ENCODE assay signal across 9 mouse cellular contexts in genomic region chr1:74103654-74104353, GRCm38 (mm10). TPM values are rescaled to one million over a fixed set of nuclear protein-coding genes. Genes with fewer than 3 reads are reported as not detected.
DNase-seq lines count a peak whose midpoint lies in the region; ATAC-seq and TF ChIP-seq lines count a peak whose summit lies in the region.
"Had no signal": no experiment of that assay in that cellular context is flagged by ENCODE, and none has a peak within 500 bp of the region (broad histone marks: within the 10 kb centered on the region; RNA-seq: fewer than 3 reads in every experiment).

No protein-coding gene starts in this region.

- H3K36me3 ChIP-seq in lung, embryonic 16.5 days (ENCODE audit: control insufficient read depth, insufficient read depth, low read length): no peaks in the 10 kb centered on the region
- H3K36me3 ChIP-seq in forebrain, embryonic 11.5 days (ENCODE audit: control insufficient read depth, insufficient read depth, low read length): no peaks in the 10 kb centered on the region
- H3K36me3 ChIP-seq in hindbrain, postnatal 0 days (ENCODE audit: insufficient read depth, low read length): no peaks in the 10 kb centered on the region

- peak overlapping the region; percentile 17; the same call in 1 of the 2 replicates for H3K27ac ChIP-seq in lung, embryonic 16.5 days (ENCODE audit: low read length)
- peak overlapping the region; percentile 83 for H3K27ac ChIP-seq in forebrain, embryonic 11.5 days (ENCODE audit: low read depth, low read length)
- H3K27ac ChIP-seq in hindbrain, postnatal 0 days: peak overlapping the region; percentile 56; the same call in 1 of the 2 replicates

- H3K9ac ChIP-seq in lung, embryonic 16.5 days (ENCODE audit: low read length): no peak overlapping the region
- H3K9ac ChIP-seq in forebrain, embryonic 11.5 days (ENCODE audit: low read length): peak overlapping the region; percentile 39
- H3K9ac ChIP-seq in hindbrain, postnatal 0 days (replicated peaks; ENCODE audit: low read length): no peak overlapping the region

- peaks cover 9% of the 10 kb centered on the region for H3K27me3 ChIP-seq in lung, embryonic 16.5 days (ENCODE audit: control insufficient read depth, insufficient read depth, low read depth, low read length)
- peaks cover 2% of the 10 kb centered on the region; the same call in 1 of the 2 replicates for H3K27me3 ChIP-seq in forebrain, embryonic 11.5 days (ENCODE audit: control insufficient read depth, insufficient read depth, low read length)
- no peaks in the 10 kb centered on the region for H3K27me3 ChIP-seq in hindbrain, postnatal 0 days (ENCODE audit: insufficient read depth, low read length)

- H3K4me2 ChIP-seq in lung, embryonic 16.5 days (ENCODE audit: low read depth, low read length): no peak overlapping the region
- H3K4me2 ChIP-seq in forebrain, embryonic 11.5 days (ENCODE audit: low read depth, low read length, severe bottlenecking): no peak overlapping the region
- H3K4me2 ChIP-seq in hindbrain, postnatal 0 days (ENCODE audit: low read depth, low read length): no peak overlapping the region

- no peaks in the 10 kb centered on the region for H3K9me3 ChIP-seq in lung, embryonic 16.5 days (ENCODE audit: control insufficient read depth, low read length)
- no peaks in the 10 kb centered on the region for H3K9me3 ChIP-seq in forebrain, embryonic 11.5 days (ENCODE audit: control insufficient read depth, low read length)
- H3K9me3 ChIP-seq in hindbrain, postnatal 0 days (ENCODE audit: low read length): no peaks in the 10 kb centered on the region

- ATAC-seq in lung, embryonic 16.5 days (ENCODE audit: low read depth): peak; percentile 60; the same call in 1 of the 2 replicates
- ATAC-seq in forebrain, embryonic 11.5 days (replicated peaks; ENCODE audit: low FRiP score): peak; percentile 78
- peak; percentile 77 for ATAC-seq in hindbrain, postnatal 0 days

- no peak overlapping the region for H3K4me3 ChIP-seq in lung, embryonic 16.5 days (ENCODE audit: low read length)
- no peak overlapping the region for H3K4me3 ChIP-seq in forebrain, embryonic 11.5 days (ENCODE audit: low read depth, low read length)
- H3K4me3 ChIP-seq in hindbrain, postnatal 0 days (ENCODE audit: low read length): no peak overlapping the region

- 26% methylated on average over 6 of the region's 6 CpGs for WGBS in lung, embryonic 16.5 days
- 8% methylated on average over 6 of the region's 6 CpGs for WGBS in forebrain, embryonic 11.5 days
- 12% methylated on average over 6 of the region's 6 CpGs for WGBS in hindbrain, postnatal 0 days

- TF ChIP-seq CTCF in hindbrain, postnatal 0 days (IDR thresholded peaks at IDR 0.05; ENCODE audit: low read depth): no peak

- peaks cover 30% of the 10 kb centered on the region for H3K4me1 ChIP-seq in lung, embryonic 16.5 days (replicated peaks; ENCODE audit: control insufficient read depth, insufficient read depth, low read length)
- peaks cover 22% of the 10 kb centered on the region for H3K4me1 ChIP-seq in forebrain, embryonic 11.5 days (replicated peaks; ENCODE audit: control insufficient read depth, insufficient read depth, low read length)
- no peaks in the 10 kb centered on the region for H3K4me1 ChIP-seq in hindbrain, postnatal 0 days (ENCODE audit: insufficient read depth, low read length)

- DNase-seq in lung, postnatal 25 days (ENCODE audit: low spot score): no peak
- peak; percentile 68 for DNase-seq in forebrain, embryonic 11.5 days (ENCODE audit: low spot score)
- DNase-seq in hindbrain, postnatal 0 days (ENCODE audit: low spot score): peak; percentile 67
- peak; percentile 69 for DNase-seq in retina, embryonic 14.5 days (ENCODE audit: low spot score)
- no peak for DNase-seq in spleen, adult 12 weeks (ENCODE audit: low spot score)
- DNase-seq in spleen, postnatal 4 days (ENCODE audit: low spot score in 2 of 2): no peak
- DNase-seq: cerebellum, adult 8-10 months; thymus, postnatal 14 days had no signal

RNA-seq across cellular contexts. Expression of gene Tns1, which starts 20.4 kb away (rescaled TPM):
- 137 and 147 TPM in 2 replicates for polyA plus RNA-seq in lung, embryonic 16.5 days (2015; fragmentation: Nextera tagmentation; extraction: Ambion mirVana)
- polyA plus RNA-seq in forebrain, embryonic 11.5 days (2014; fragmentation: Nextera tagmentation; extraction: Ambion mirVana): 15.6 and 17.1 TPM in 2 replicates
- 24.1 and 28.0 TPM in 2 replicates for total RNA-seq in hindbrain, postnatal 0 days (2014; rRNA removed)
- 10.3 and 11.7 TPM in 2 replicates for polyA plus RNA-seq in hindbrain, postnatal 0 days (2015; fragmentation: Nextera tagmentation; extraction: Ambion mirVana)

RNA-seq across cellular contexts. Expression of gene Rufy4, which starts 21.5 kb away (rescaled TPM):
- polyA plus RNA-seq in lung, embryonic 16.5 days (2015; fragmentation: Nextera tagmentation; extraction: Ambion mirVana): 0.31 and 0.64 TPM in 2 replicates
- 0.24 and 0.27 TPM in 2 replicates for polyA plus RNA-seq in forebrain, embryonic 11.5 days (2014; fragmentation: Nextera tagmentation; extraction: Ambion mirVana)
- not detected in 2 replicates for total RNA-seq in hindbrain, postnatal 0 days (2014; rRNA removed)
- polyA plus RNA-seq in hindbrain, postnatal 0 days (2015; fragmentation: Nextera tagmentation; extraction: Ambion mirVana): 0.08 and 0.10 TPM in 2 replicates

RNA-seq across cellular contexts. Expression of gene Cxcr2, which starts 50.0 kb away (rescaled TPM):
- 0.21 and 0.43 TPM in 2 replicates for polyA plus RNA-seq in lung, embryonic 16.5 days (2015; fragmentation: Nextera tagmentation; extraction: Ambion mirVana)
- polyA plus RNA-seq in forebrain, embryonic 11.5 days (2014; fragmentation: Nextera tagmentation; extraction: Ambion mirVana): 0.12 and 0.17 TPM in 2 replicates
- total RNA-seq in hindbrain, postnatal 0 days (2014; rRNA removed): 0.52 TPM in 1 of 2 replicates, not detected in the other
- polyA plus RNA-seq in hindbrain, postnatal 0 days (2015; fragmentation: Nextera tagmentation; extraction: Ambion mirVana): 0.05 and 0.18 TPM in 2 replicates

Comparison
In these comparisons a context has a peak if more than half of its experiments do, and no peak if none do; other contexts are left out.
1. H3K27ac ChIP-seq: peak in every context shown above with its lines; median percentile 83 in forebrain, embryonic 11.5 days; 56 in hindbrain, postnatal 0 days; 17 in lung, embryonic 16.5 days.
2. DNase-seq: peak in forebrain, embryonic 11.5 days (single experiment), hindbrain, postnatal 0 days (single experiment) and retina, embryonic 14.5 days (single experiment); none in lung, postnatal 25 days (single experiment), spleen, adult 12 weeks (single experiment) and spleen, postnatal 4 days (0 of 2).
3. Peak in every context shown above with its lines, with median percentiles within 50 percentile points of each other: ATAC-seq.